Mouse (Mus musculus) layer of hippocampus, adult 9-11 months (tissue): Measurements from ENCODE around the gene BC067074.

Experiments used
- DNase-seq: peaks from one replicate; pipeline ENCODE4 v3.0.0; 2022

Gene BC067074

GRCm38 (mm10) chr13:113324241-113324640 lies 31.3 kb downstream of the BC067074 start:
- no peak for DNase-seq

- DNase-seq, result no peak
Measured at GRCm38 (mm10) chr13:113325678-113326077, 32.7 kb downstream of the BC067074 start.

DNA sequence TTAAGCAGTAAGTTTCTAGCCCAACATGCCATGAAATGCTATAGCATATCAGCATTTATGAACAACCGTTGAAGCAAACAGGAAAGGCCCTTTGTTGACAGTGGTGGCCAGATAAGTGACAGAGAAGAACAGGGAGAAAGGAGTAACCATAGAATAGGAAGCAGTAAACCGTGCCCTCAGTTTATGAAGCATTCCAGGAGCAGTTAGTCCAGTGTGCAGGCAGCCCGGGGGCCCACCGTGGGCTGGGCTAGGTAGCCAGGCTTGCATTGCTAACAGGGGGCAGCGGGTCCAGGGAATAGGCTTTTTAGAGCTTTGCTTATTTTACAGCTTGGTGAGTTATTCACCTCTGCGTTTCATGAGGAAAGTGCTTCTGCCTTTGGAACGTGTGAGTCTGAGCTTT lies 39.3 kb downstream of the BC067074 start:
- no peak for DNase-seq

GRCm38 (mm10) chr13:113333374-113333773 lies 40.4 kb downstream of the BC067074 start:
- no peak for DNase-seq

- DNase-seq, result peak; percentile 33
Measured at GRCm38 (mm10) chr13:113333931-113334330, 41.0 kb downstream of the BC067074 start.

DNA sequence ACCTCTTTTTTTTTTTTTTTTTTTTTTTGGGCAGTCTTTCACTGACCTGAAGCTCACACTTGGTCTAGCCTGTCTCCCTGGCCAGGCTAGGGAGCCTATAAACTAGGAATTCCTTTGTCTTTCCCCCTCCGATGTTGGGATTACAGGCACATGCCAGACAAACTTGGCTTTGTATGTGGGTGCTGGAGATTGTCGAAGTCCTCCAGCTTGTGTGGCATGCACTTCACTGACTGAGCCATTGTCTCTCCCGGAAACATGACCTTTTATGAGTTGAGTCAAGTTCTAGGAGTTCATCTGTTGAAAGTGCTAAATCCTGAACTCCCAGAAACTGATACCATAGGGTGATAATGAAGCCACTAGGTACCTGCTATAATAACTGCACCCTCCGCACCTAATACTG lies 41.8 kb downstream of the BC067074 start:
- DNase-seq, result no peak

DNA sequence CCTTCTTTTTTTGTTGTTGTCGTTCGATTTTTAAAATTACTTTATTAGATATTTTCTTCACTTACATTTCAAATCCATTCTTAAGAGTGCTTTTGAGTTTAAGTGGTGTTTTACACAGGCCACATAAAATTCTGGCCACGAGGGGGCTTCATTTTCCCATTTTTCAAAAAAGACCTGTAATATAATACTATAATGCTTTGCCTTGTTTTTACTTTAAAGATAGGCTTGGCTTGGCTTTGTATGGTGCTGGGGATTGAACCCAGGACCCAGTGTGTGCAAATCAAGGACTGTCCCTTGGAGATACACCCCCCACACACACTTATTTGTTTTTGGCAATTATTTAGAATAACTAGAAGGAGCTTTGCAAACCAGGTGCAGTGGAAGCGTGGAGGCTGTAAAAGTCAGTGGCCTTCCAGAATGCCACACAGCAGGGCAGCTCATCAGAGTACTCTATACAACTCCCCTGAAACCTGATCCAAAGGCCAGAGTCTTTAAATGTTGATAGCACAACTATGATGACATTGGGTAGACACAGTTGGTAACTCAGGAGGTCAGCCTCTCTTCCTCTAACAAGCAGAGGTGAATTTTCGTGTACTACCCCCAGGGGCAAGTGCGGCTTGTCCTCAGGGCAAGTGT lies 44.4 kb downstream of the BC067074 start:
- peak; percentile 39 for DNase-seq

DNA sequence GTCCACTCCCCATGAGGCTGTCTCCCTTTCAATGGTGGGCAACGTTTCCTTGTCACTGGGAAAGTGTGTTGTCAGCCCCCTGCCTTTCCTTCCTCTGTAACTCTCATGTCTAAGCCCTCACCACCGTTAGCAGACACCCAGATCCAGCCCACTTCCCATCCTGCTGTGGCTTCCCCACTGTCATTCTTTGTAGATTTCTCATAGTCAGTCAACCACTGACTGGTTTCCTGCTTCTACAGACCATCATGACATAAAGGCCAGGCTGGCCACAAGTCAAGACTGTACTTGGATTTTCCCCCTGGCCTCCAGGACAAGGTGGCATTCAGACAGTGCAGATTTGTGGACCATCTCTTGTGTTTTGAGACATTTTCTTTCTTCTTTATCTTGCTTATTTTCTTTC lies 47.7 kb downstream of the BC067074 start:
- no peak for DNase-seq

DNA sequence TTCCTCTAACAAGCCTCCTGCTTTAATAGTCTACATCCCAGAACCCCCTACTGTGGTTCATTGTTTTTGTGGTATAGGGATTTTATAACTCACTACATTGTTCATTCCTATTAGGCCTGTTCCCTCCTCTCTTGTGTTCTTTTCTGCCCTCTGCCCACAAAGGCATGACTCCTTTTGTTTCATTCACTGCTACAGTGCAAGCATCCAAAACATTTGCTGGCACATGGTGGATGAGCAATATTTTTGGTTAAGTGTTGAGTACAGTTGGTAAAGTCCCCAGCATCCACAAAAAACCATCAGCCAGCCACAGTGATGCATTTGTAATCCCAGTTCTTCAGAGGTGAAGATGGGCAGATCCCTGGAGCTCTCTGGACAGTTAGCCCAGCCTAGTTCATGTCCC lies 48.2 kb downstream of the BC067074 start:
- no peak for DNase-seq

- DNase-seq, result no peak
Measured at GRCm38 (mm10) chr13:113342355-113342919, 49.5 kb downstream of the BC067074 start.

DNA sequence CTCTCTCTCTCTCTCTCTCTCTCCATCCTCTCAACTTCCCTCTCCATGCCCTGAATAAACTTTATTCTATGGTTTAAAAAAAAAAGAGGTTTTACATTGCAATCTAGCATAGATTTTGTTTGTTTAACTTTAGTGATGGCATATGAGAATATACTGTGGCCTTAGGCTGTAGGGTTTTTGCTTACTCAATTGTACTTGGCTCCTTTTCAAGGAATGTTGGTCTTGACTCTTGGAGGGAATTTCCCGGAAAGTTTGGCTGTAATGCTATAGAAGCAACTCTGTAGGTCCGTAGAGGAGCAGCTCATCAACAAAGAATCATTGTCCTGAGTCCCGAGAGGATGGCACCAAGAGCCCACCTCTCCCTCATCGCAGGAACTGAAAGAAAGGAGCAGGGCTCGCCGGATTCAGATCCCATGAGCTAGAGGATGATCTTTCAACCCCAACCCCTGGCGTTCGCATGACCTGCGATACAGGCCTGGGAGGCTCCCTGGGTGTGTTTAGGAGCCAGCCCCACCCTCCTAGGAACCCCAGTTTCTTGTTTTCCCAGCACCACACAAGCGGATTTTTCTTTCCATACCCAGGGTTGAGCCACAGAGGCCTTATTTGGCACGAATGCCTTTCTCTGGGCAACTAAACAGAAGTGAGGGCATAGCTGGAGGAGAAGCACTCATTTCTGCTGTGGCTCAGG lies 57.9 kb downstream of the BC067074 start:
- DNase-seq, result no peak

DNA sequence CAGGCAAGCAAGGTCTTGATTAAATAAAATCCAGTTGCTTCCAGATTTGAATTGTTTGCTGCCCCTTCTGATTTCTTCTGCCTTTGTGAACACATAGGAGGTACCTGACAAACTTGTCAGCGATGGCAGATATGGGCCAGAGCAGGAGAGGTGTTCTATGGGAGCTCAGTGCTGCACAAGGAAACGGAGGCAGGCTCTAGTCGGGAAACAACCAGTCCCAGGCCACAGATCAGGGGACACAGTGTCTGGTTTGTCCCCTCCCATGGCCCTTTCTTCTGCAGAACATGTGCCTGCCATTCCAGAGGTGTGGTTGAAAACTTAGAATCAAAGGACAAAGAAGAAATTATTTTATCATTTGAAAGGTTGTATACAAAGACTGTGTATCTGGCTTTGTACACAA lies 60.6 kb downstream of the BC067074 start:
- DNase-seq, result no peak

DNA sequence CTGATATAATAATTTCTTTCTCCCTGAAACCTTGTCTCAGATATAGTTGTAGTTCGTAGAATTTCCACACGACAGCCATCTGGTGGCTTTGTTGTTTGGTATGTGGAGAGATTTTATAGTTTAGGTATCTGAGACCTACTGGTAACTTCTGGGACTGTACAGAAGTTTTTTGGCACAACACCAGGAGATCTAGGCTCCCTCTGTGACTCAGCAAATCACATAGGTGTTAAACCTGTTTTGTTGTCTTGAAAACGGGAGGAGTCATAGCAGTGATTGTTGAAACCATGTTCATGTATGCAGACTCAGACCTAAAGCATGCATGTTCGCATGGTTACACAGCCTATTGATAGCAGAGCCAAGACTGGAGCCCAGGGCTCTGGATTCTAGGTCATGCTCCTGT lies 61.0 kb downstream of the BC067074 start:
- DNase-seq, result no peak

DNA sequence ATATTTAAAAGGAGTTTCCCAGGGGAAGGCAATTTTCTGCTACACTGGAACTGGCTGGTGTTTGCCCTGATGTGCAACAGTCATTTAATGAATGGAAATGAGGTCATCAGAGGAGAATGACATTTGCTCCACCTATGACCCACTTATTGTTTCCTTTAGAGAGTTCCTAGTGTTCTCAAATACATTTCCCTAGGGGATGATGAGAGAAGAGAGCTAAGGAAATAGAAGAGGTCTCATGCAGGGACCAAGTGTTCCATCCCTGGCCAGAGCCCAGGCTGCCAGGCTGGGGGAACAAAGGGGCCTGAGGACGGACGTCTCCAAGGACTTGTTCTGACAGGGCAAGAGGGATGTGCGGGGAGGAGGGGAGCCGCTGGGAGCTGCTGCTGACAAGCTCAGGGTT lies 62.1 kb downstream of the BC067074 start:
- DNase-seq, result no peak

DNA sequence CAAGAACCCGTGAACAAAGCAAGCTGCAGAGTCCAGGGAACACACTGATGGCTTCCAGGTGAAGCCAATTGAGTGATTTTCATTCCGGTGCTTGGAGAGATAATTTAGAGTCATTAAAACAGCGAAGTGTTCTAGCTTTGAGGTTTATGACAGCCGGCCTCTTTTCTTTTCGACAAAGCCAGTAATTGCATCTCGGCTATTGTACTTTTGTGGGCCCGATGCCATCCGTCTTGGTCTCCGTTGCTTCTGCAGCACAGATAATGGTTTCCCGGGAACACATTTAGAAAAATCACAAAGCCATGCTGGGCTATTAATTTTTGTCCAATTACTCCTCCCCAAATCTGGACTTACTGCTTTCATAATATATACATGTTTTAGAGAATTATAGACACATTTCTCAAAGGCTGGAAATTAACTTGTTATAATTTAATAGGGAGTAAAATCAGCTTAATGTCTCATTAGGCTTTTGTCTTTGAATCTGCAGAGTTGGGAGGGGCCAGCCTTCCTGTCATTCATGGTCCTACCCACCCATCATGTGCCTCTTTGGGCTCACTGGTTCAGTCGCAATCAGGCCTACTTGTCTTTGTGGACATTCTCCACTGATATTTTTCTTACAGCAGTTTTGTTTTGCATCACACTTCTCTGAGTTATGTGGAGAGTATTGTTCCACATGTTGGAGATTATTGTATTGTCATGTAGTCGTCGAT lies 64.6 kb downstream of the BC067074 start:
- DNase-seq, result no peak

DNA sequence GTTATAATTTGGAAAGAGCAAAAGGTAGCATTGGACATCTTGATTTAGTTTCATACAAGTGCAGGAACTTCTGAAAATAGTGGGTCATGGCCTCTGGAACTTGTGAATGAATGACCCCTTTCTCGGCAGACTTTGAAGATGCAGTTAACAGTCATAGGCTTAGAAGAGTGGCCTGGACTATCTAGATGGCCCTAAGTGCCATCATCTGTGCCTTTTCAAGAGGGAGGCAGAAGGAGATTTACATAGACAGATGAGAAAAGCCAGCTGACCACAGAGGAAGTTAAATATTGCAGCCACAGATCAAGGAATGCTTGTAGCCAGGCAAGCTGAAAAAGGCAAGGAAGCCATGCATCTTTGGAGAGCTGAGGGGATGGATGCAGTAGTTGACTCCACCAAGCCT lies 66.7 kb downstream of the BC067074 start:
- no peak for DNase-seq

- DNase-seq, result no peak
Measured at GRCm38 (mm10) chr13:113365976-113366375, 73.0 kb downstream of the BC067074 start.

GRCm38 (mm10) chr13:113368931-113369579 lies 76.1 kb downstream of the BC067074 start:
- no peak for DNase-seq

GRCm38 (mm10) chr13:113369622-113370021 lies 76.7 kb downstream of the BC067074 start:
- DNase-seq, result no peak

- no peak for DNase-seq
Measured at GRCm38 (mm10) chr13:113373291-113374083, 80.5 kb downstream of the BC067074 start.

DNA sequence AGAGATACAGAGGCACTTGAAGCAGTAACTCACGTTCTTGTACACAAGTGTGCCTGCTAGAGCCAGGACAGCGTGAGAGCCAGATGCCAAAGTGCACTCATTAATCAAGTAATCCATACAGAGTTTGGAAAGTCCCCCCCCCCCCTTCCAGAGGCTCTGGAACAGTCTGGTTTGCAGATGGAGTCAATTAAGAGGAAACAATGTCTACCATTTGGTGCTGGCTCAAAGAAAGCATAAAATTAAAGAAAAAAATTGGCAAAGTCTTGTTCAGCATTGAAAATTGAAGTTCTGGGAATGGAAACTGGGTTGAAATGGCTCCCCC lies 81.1 kb downstream of the BC067074 start:
- no peak for DNase-seq

- no peak for DNase-seq
Measured at GRCm38 (mm10) chr13:113377631-113378030, 84.7 kb downstream of the BC067074 start.

DNA sequence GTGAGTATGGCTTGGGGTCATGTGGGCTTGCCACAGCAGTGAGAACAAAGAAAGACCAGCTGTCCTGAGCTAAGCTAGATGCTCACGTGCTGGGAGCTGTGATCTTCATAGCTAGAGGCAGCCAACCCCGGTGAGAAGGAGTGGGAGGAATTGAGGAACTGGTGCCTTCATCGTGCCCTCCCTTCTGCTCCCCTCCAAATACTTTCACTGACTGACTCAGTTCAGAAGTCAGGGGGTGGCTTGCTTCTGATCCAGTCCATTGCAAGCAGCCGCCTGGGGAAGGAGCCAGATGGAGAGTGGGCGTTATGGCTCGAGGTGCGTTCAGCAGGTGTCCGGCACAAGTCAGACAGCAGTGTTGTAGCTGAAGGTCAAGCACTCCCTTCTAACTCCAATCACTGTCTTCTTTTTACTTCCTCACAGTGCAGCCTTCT lies 86.0 kb downstream of the BC067074 start:
- peak; percentile 74 for DNase-seq
